Mouse (Mus musculus) testis, postnatal 14 days (tissue): ENCODE measurements around the gene Dennd5b.
"Not testable (repeated sequence)": the region's sequence is repeated elsewhere in the genome, so short reads cannot be mapped to it uniquely, and the experiment has no call there.

Source experiments
- DNase-seq: peaks from one replicate; pipeline ENCODE4 v3.0.0; 2021; ENCODE audit warnings: low spot score

Gene Dennd5b

GRCm38 (mm10) chr6:149101076-149101942 is at the start of gene Dennd5b:
Gene Dennd5b, minus strand, starts transcription at chr6:149101680.
- peak; percentile 74 for DNase-seq

GRCm38 (mm10) chr6:149148436-149149229 is 47.2 kb upstream of the Dennd5b start:
- DNase-seq = no peak

- no peak for DNase-seq
These were observed 43.7 kb upstream of the Dennd5b start for GRCm38 (mm10) chr6:149145143-149145542.

- peak; percentile 88 for DNase-seq
These were observed 40.1 kb upstream of the Dennd5b start for GRCm38 (mm10) chr6:149141393-149142173.

GRCm38 (mm10) chr6:149139471-149139870 is 38.0 kb upstream of the Dennd5b start, which contains the start of gene Etfbkmt:
Gene Etfbkmt, plus strand, starts transcription at chr6:149139849.
- no peak for DNase-seq

- DNase-seq = no peak
These were observed 37.5 kb upstream of the Dennd5b start for GRCm38 (mm10) chr6:149139011-149139410.

- DNase-seq = no peak
These were observed 36.5 kb upstream of the Dennd5b start for GRCm38 (mm10) chr6:149137936-149138335.

GRCm38 (mm10) chr6:149135631-149136030 is 34.2 kb upstream of the Dennd5b start:
- no peak for DNase-seq

- no peak for DNase-seq
These were observed 33.1 kb upstream of the Dennd5b start for GRCm38 (mm10) chr6:149134391-149135150.

- no peak for DNase-seq
These were observed 31.0 kb upstream of the Dennd5b start for GRCm38 (mm10) chr6:149132311-149133077.

- peak; percentile 15 for DNase-seq
These were observed 29.6 kb upstream of the Dennd5b start for GRCm38 (mm10) chr6:149131111-149131510.

GRCm38 (mm10) chr6:149129870-149130269 is 28.4 kb upstream of the Dennd5b start, which contains the start of gene Gm10203:
Gene Gm10203, plus strand, starts transcription at chr6:149130170.
- not testable (repeated sequence) for DNase-seq

- peak; percentile 21 for DNase-seq
These were observed 25.2 kb upstream of the Dennd5b start for GRCm38 (mm10) chr6:149126675-149127074.

GRCm38 (mm10) chr6:149123042-149123441 is 21.6 kb upstream of the Dennd5b start:
- DNase-seq = no peak

- peak; percentile 32 for DNase-seq
These were observed 18.4 kb upstream of the Dennd5b start for GRCm38 (mm10) chr6:149119853-149120252.

- DNase-seq = no peak
These were observed 17.5 kb upstream of the Dennd5b start for GRCm38 (mm10) chr6:149118935-149119334.

- DNase-seq = no peak
These were observed 15.5 kb upstream of the Dennd5b start for GRCm38 (mm10) chr6:149116992-149117391.

- DNase-seq = no peak
These were observed 7.4 kb upstream of the Dennd5b start for GRCm38 (mm10) chr6:149108909-149109308.

- no peak for DNase-seq
These were observed 6.1 kb upstream of the Dennd5b start for GRCm38 (mm10) chr6:149107615-149108014.

- no peak for DNase-seq
These were observed 2.0 kb upstream of the Dennd5b start for GRCm38 (mm10) chr6:149103451-149103850.

GRCm38 (mm10) chr6:149101943-149102243 is 413 bp upstream of the Dennd5b start:
- DNase-seq = no peak
